Mouse (Mus musculus) cerebellum, adult 11-12 months (tissue): Measurements from ENCODE around the gene Fam47e.

ENCODE experiments used
- DNase-seq: peaks from one replicate; pipeline ENCODE4 v3.0.0; 2022

Fam47e gene

GRCm38 (mm10) chr5:92604452-92605247 is 49.8 kb downstream of the Fam47e start:
- no peak for DNase-seq

DNA sequence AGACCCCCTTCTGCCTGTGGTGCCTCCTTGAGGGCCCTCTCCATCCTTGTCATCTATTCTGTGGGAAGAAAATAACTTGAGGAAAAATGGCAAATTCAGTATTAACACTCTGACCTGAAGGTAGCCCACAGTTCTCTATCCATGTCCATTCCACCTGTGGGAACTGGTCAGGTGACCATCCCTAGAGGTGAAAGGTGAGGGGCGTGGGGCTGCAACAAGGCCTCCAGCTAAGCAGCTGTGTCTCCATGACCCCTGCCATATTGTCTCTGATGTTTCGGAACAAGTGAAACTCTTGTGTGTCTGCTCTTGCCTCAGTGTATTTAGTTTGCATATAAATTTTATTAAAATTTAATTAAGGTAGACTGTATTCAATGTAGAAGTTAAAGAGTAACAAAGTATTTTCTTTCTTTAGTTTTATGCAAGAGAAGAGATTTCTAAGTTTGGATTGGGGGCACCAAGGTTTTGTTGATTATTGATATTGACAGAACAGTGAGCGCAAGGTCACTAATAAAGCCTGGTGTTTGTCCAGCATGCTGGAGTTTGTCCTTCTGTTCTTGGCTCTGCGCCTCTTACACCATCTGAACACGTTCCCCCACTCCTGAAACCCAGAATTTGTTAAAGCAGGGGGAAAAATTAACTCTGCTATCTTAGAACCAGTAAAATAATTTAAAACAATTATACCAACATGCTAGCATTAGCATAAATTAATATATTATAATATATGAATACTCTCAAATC is 52.8 kb downstream of the Fam47e start:
- DNase-seq: no peak

GRCm38 (mm10) chr5:92612756-92613155 is 57.9 kb downstream of the Fam47e start:
- no peak for DNase-seq

DNA sequence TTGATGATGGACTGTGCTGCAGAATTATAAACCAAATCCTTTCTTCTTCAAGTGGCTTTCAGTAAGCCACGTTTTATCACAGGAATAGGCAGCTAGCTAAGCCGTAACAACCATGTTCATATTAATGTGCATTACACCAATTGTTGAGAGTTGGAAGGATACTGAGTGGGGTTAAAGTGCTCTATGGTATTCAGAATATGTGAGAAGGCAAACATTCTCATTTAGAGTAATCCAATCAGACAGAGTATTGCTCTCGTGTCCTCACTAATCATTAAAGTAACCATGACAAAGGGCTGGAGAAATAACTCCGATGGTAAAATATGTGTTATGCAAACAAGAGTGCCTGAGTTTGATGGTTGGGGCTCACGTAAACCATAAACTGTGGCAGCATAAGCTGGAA is 67.0 kb downstream of the Fam47e start:
- no peak for DNase-seq

GRCm38 (mm10) chr5:92627896-92628295 is 73.0 kb downstream of the Fam47e start:
- DNase-seq: no peak

GRCm38 (mm10) chr5:92633526-92633925 is 78.7 kb downstream of the Fam47e start:
- DNase-seq: no peak

DNA sequence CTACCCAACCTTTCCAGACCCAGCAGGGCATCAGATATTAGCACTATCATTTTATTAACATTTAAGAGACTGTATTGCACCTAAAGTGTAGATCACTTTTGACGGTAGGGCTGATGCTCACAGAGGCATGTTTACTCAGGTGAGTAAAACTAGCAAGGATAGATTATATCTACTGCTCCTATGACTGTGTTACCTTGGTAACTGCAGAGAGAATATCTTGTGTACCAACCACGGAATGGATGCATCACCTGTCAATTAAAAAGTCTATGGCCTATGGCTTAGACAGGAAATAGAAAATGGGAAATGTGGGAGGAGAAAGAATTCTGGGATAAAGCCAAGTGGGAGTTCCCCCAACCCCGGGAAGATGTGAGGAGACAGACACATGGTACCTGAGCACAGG is 80.0 kb downstream of the Fam47e start:
- no peak for DNase-seq

DNA sequence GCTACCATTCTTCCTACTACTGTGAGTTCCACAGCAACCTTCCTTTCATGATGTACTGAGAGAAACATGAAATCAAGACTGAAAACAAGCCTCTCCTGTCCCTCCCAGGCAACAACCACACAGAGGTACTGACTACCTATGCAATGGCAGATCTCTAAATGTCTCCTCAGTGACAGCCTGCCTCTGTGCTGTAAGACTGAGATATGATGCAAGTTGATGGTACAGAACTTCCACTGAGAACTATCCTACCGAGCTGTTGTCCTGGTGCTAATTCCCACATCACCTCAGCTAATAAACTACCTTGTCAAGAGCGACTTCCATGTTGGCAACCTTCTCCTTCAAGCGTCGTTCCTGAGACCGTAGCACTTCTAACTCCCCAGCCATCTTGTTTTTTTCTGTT is 81.0 kb downstream of the Fam47e start:
- DNase-seq: no peak

GRCm38 (mm10) chr5:92640861-92641260 is 86.0 kb downstream of the Fam47e start:
- DNase-seq: no peak
